Comparison of ENCODE assay signal across 8 mouse cellular contexts in the genomic region with DNA sequence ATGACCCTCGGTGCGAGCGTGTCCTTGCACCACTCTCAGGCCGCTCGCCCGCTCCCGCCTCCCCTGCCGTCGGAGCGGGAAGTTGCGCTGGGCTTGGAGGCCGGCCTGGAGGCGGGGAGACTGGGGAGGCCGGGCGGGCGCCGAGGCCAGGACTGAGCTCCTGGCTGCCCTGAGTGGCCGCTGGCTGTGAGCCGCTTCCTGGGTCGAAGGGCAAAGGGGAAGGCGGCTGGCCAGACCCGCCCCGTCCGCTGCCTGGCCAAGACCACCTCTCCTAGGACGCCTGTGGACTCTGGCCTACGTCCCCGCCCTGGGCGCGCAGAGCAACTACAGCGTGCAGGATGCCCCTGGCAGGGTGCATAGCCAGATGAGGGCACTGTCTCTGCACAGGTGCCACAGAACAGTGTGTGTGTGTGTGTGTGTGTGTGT. TPM values are rescaled to one million over a fixed set of nuclear protein-coding genes. Genes with fewer than 3 reads are reported as not detected.
DNase-seq lines count a peak whose midpoint lies in the region; ATAC-seq and TF ChIP-seq lines count a peak whose summit lies in the region.

No protein-coding gene starts in this region.

- DNase-seq in CD4-positive, CD25-positive, alpha-beta regulatory T cell, adult 2 months (ENCODE audit: low read depth, low spot score): peak; percentile 18
- peak; percentile 71 for DNase-seq in embryonic facial prominence, embryonic 14.5 days (ENCODE audit: low spot score)
- DNase-seq in heart, adult 9 months (ENCODE audit: low spot score in 2 of 2): peak; percentile 92 to 93
- peak in 1 of 2 experiments; percentile 23 for DNase-seq in spleen, adult 2 months (ENCODE audit: low read depth in 1 of 2, low spot score in 2 of 2)

- no peaks in the 10 kb centered on the region for H3K36me3 ChIP-seq in embryonic facial prominence, embryonic 14.5 days (ENCODE audit: control insufficient read depth, insufficient read depth, low read length)
- H3K36me3 ChIP-seq in kidney, embryonic 14.5 days (ENCODE audit: control insufficient read depth, insufficient read depth, low read length): no peaks in the 10 kb centered on the region
- H3K36me3 ChIP-seq in limb, embryonic 12.5 days: peaks cover 5% of the 10 kb centered on the region; the same call in 1 of the 2 replicates
- no peaks in the 10 kb centered on the region for H3K36me3 ChIP-seq in midbrain, embryonic 13.5 days
- no peaks in the 10 kb centered on the region for H3K36me3 ChIP-seq in spleen, adult 2 months (ENCODE audit: control insufficient read depth, insufficient read depth, low read length)

- no peaks in the 10 kb centered on the region for H3K9me3 ChIP-seq in embryonic facial prominence, embryonic 14.5 days (ENCODE audit: control insufficient read depth, low read length)
- no peaks in the 10 kb centered on the region for H3K9me3 ChIP-seq in kidney, embryonic 14.5 days (ENCODE audit: control insufficient read depth, low read length)
- H3K9me3 ChIP-seq in limb, embryonic 12.5 days: no peaks in the 10 kb centered on the region
- no peaks in the 10 kb centered on the region for H3K9me3 ChIP-seq in midbrain, embryonic 13.5 days

- peak overlapping the region; percentile 86 for H3K4me3 ChIP-seq in embryonic facial prominence, embryonic 14.5 days (ENCODE audit: low read depth, low read length)
- peak overlapping the region; percentile 93 for H3K4me3 ChIP-seq in kidney, embryonic 14.5 days (ENCODE audit: low read length)
- H3K4me3 ChIP-seq in limb, embryonic 12.5 days (replicated peaks): peak overlapping the region; percentile 98
- peak overlapping the region; percentile 65 for H3K4me3 ChIP-seq in midbrain, embryonic 13.5 days (replicated peaks)
- peak overlapping the region; percentile 57; the same call in 1 of the 2 replicates for H3K4me3 ChIP-seq in spleen, adult 2 months (ENCODE audit: extremely low read depth, insufficient read depth, insufficient read length)

- no peak for TF ChIP-seq POLR2A in spleen, adult 2 months (IDR thresholded peaks at IDR 0.05; ENCODE audit: low read depth, low read length)

- H3K27me3 ChIP-seq in embryonic facial prominence, embryonic 14.5 days (replicated peaks; ENCODE audit: control insufficient read depth, insufficient read depth, low read length): no peaks in the 10 kb centered on the region
- H3K27me3 ChIP-seq in kidney, embryonic 14.5 days (ENCODE audit: control insufficient read depth, insufficient read depth, low read length): no peaks in the 10 kb centered on the region
- no peaks in the 10 kb centered on the region for H3K27me3 ChIP-seq in limb, embryonic 12.5 days
- peaks cover 15% of the 10 kb centered on the region for H3K27me3 ChIP-seq in midbrain, embryonic 13.5 days
- peaks cover 14% of the 10 kb centered on the region for H3K27me3 ChIP-seq in spleen, adult 2 months (ENCODE audit: control insufficient read depth, insufficient read depth, low read length)

- 3% methylated on average over 7 of the region's 30 CpGs for WGBS in embryonic facial prominence, embryonic 14.5 days
- 1% methylated on average over 29 of the region's 30 CpGs for WGBS in kidney, embryonic 14.5 days
- under 1% methylated on average over 30 of the region's 30 CpGs for WGBS in limb, embryonic 12.5 days
- 1% methylated on average over 29 of the region's 30 CpGs for WGBS in midbrain, embryonic 13.5 days
- WGBS in spleen, adult 2 months: 10% methylated on average over 29 of the region's 30 CpGs

- peak overlapping the region; percentile 78; the same call in 1 of the 2 replicates for H3K27ac ChIP-seq in embryonic facial prominence, embryonic 14.5 days (replicated peaks; ENCODE audit: low read depth, low read length)
- H3K27ac ChIP-seq in kidney, embryonic 14.5 days (ENCODE audit: low read depth, low read length): peak overlapping the region; percentile 97
- H3K27ac ChIP-seq in limb, embryonic 12.5 days: peak overlapping the region; percentile 92
- H3K27ac ChIP-seq in midbrain, embryonic 13.5 days: peak overlapping the region; percentile 83
- no peak overlapping the region; the same call in 1 of the 2 replicates for H3K27ac ChIP-seq in spleen, adult 2 months (ENCODE audit: insufficient read depth, low read length)

- peak overlapping the region; percentile 92 for H3K4me2 ChIP-seq in embryonic facial prominence, embryonic 14.5 days (ENCODE audit: low read depth, low read length)
- peak overlapping the region; percentile 76 for H3K4me2 ChIP-seq in kidney, embryonic 14.5 days (replicated peaks; ENCODE audit: low read depth, low read length)
- H3K4me2 ChIP-seq in limb, embryonic 12.5 days: peak overlapping the region; percentile 85
- H3K4me2 ChIP-seq in midbrain, embryonic 13.5 days (replicated peaks): peak overlapping the region; percentile 84

- peaks cover 37% of the 10 kb centered on the region for H3K4me1 ChIP-seq in embryonic facial prominence, embryonic 14.5 days (ENCODE audit: control insufficient read depth, insufficient read depth, low read length)
- peaks cover 40% of the 10 kb centered on the region for H3K4me1 ChIP-seq in kidney, embryonic 14.5 days (ENCODE audit: control insufficient read depth, insufficient read depth, low read length)
- H3K4me1 ChIP-seq in limb, embryonic 12.5 days (replicated peaks): peaks cover 67% of the 10 kb centered on the region
- H3K4me1 ChIP-seq in midbrain, embryonic 13.5 days (replicated peaks): peaks cover 51% of the 10 kb centered on the region
- peaks cover 2% of the 10 kb centered on the region; the same call in 1 of the 2 replicates for H3K4me1 ChIP-seq in spleen, adult 2 months (ENCODE audit: control insufficient read depth, insufficient read depth, insufficient read length)

- peak overlapping the region; percentile 91 for H3K9ac ChIP-seq in embryonic facial prominence, embryonic 14.5 days (ENCODE audit: low read depth, low read length)
- H3K9ac ChIP-seq in kidney, embryonic 14.5 days (ENCODE audit: low read depth, low read length): peak overlapping the region; percentile 94
- peak overlapping the region; percentile 96 for H3K9ac ChIP-seq in limb, embryonic 12.5 days (replicated peaks)
- peak overlapping the region; percentile 77 for H3K9ac ChIP-seq in midbrain, embryonic 13.5 days (replicated peaks)

- no peak for TF ChIP-seq CTCF in spleen, adult 2 months (IDR thresholded peaks at IDR 0.05; ENCODE audit: extremely low read depth, insufficient read depth, insufficient read length, insufficient replicate concordance)

- no peak for ATAC-seq in CD4-positive, CD25-positive, alpha-beta regulatory T cell, adult 4 months
- peak; percentile 67 for ATAC-seq in embryonic facial prominence, embryonic 14.5 days (ENCODE audit: low read depth)
- peak; percentile 81 for ATAC-seq in kidney, embryonic 14.5 days (ENCODE audit: low FRiP score, low TSS enrichment)
- ATAC-seq in limb, embryonic 12.5 days (ENCODE audit: insufficient number of reproducible peaks, insufficient read depth, low FRiP score, low TSS enrichment, low read depth): peak; percentile 72
- ATAC-seq in midbrain, embryonic 13.5 days: peak; percentile 63

RNA-seq across cellular contexts. Expression of gene Fignl2, which starts 0.4 kb away (rescaled TPM):
- polyA plus RNA-seq in CD4-positive, CD25-positive, alpha-beta regulatory T cell, adult 4 months (2017; shearing (Covaris generic)): not detected
- polyA plus RNA-seq in embryonic facial prominence, embryonic 14.5 days (2014; fragmentation: Nextera tagmentation; extraction: Ambion mirVana): 0.26 and 0.30 TPM in 2 replicates
- polyA plus RNA-seq in kidney, embryonic 14.5 days (2014; fragmentation: Nextera tagmentation; extraction: Ambion mirVana): 0.58 and 0.73 TPM in 2 replicates
- 0.38 and 0.56 TPM in 2 replicates for polyA plus RNA-seq in limb, embryonic 12.5 days (2016; fragmentation: Nextera tagmentation; extraction: Ambion mirVana)
- polyA plus RNA-seq in midbrain, embryonic 13.5 days (2015; fragmentation: Nextera tagmentation; extraction: Ambion mirVana): 0.11 and 0.15 TPM in 2 replicates
- polyA plus RNA-seq in spleen, adult 2 months (2012; rRNA removed): 2.2 and 2.6 TPM in 2 replicates

RNA-seq across cellular contexts. Expression of gene Gm47841, which starts 31.5 kb away (rescaled TPM):
- not detected for polyA plus RNA-seq in CD4-positive, CD25-positive, alpha-beta regulatory T cell, adult 4 months (2017; shearing (Covaris generic))
- polyA plus RNA-seq in embryonic facial prominence, embryonic 14.5 days (2014; fragmentation: Nextera tagmentation; extraction: Ambion mirVana): not detected in 2 replicates
- not detected in 2 replicates for polyA plus RNA-seq in kidney, embryonic 14.5 days (2014; fragmentation: Nextera tagmentation; extraction: Ambion mirVana)
- polyA plus RNA-seq in limb, embryonic 12.5 days (2016; fragmentation: Nextera tagmentation; extraction: Ambion mirVana): not detected in 2 replicates
- not detected in 2 replicates for polyA plus RNA-seq in midbrain, embryonic 13.5 days (2015; fragmentation: Nextera tagmentation; extraction: Ambion mirVana)
- not detected in 2 replicates for polyA plus RNA-seq in spleen, adult 2 months (2012; rRNA removed)

RNA-seq across cellular contexts. Expression of gene Ankrd33, which starts 36.8 kb away (rescaled TPM):
- not detected for polyA plus RNA-seq in CD4-positive, CD25-positive, alpha-beta regulatory T cell, adult 4 months (2017; shearing (Covaris generic))
- not detected in 2 replicates for polyA plus RNA-seq in embryonic facial prominence, embryonic 14.5 days (2014; fragmentation: Nextera tagmentation; extraction: Ambion mirVana)
- polyA plus RNA-seq in kidney, embryonic 14.5 days (2014; fragmentation: Nextera tagmentation; extraction: Ambion mirVana): not detected in 2 replicates
- not detected in 2 replicates for polyA plus RNA-seq in limb, embryonic 12.5 days (2016; fragmentation: Nextera tagmentation; extraction: Ambion mirVana)
- polyA plus RNA-seq in midbrain, embryonic 13.5 days (2015; fragmentation: Nextera tagmentation; extraction: Ambion mirVana): not detected in 2 replicates
- not detected in 2 replicates for polyA plus RNA-seq in spleen, adult 2 months (2012; rRNA removed)

RNA-seq across cellular contexts. Expression of gene Acvrl1, which starts 49.6 kb away (rescaled TPM):
- 1 to 10 TPM; 3.8 to 5.2 TPM for polyA plus RNA-seq in CD4-positive, CD25-positive, alpha-beta regulatory T cell, adult 4 months (2017; shearing (Covaris generic))
- polyA plus RNA-seq in embryonic facial prominence, embryonic 14.5 days (2014; fragmentation: Nextera tagmentation; extraction: Ambion mirVana): 11.5 and 13.5 TPM in 2 replicates
- polyA plus RNA-seq in kidney, embryonic 14.5 days (2014; fragmentation: Nextera tagmentation; extraction: Ambion mirVana): 6.3 and 8.8 TPM in 2 replicates
- 7.3 and 7.4 TPM in 2 replicates for polyA plus RNA-seq in limb, embryonic 12.5 days (2016; fragmentation: Nextera tagmentation; extraction: Ambion mirVana)
- polyA plus RNA-seq in midbrain, embryonic 13.5 days (2015; fragmentation: Nextera tagmentation; extraction: Ambion mirVana): 5.3 and 5.5 TPM in 2 replicates
- polyA plus RNA-seq in spleen, adult 2 months (2012; rRNA removed): 27.8 and 28.9 TPM in 2 replicates
